Mouse (Mus musculus) liver, embryonic 18 days (tissue): ENCODE measurements around the gene Gm3317. TPM values are rescaled to one million over a fixed set of nuclear protein-coding genes. Genes with fewer than 3 reads are reported as not detected.

ENCODE experiments used
- polyA plus RNA-seq: library from polyadenylated mRNA; depleted of rRNA; stranded (reverse); fragments of >200 nt; gene quantifications from 2 replicates; pipeline ENCODE4 v1.2.3, GENCODE M21; 2012; rRNA removed

Gene Gm3317
- not detected in 2 replicates for polyA plus RNA-seq

DNA sequence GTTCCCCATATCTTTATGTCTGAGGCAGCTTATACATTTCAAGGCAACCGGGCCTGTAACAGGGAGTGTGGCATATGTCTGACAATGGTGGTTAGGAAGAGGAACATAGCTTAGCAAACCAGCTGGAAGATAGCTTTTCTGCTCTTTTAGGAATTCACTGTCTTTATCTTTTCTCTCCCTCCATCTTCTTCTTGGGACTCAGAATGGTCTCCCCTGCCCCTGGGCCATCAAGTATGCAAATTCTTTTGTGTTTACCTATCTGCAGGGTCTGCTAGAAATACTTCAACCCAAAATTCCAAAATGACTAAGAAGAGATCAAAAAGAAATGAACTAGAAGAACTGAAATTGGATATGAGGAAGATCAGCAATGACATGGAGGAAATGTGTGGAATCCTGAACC is at the start of gene Gm3317:
Gene Gm3317 (plus strand): TSS at position 301 of the 400 bp plus-strand sequence.

DNA sequence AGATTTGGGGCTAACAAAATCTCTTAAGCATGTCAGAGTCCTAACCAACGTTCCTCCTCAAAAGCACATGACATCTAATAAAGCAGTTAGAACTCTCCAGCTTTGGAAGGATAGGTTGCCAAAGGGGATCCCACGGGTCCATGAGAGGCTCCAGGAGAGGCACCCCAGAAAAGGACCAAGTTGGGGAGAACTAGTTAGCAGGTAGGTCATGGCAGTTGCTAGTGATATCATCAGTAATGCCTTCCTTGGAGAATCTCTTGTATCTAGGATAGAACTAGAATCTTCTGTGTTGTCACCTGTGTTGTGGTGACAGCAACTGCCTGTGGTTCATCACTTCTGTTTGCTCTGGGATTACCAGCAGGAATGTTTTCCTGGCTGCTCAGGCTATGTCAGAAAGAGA is 33.1 kb upstream of the Gm3317 start, which contains the start of gene Gm8279:
Gene Gm8279 (plus strand): TSS at position 301 of the 400 bp plus-strand sequence.

DNA sequence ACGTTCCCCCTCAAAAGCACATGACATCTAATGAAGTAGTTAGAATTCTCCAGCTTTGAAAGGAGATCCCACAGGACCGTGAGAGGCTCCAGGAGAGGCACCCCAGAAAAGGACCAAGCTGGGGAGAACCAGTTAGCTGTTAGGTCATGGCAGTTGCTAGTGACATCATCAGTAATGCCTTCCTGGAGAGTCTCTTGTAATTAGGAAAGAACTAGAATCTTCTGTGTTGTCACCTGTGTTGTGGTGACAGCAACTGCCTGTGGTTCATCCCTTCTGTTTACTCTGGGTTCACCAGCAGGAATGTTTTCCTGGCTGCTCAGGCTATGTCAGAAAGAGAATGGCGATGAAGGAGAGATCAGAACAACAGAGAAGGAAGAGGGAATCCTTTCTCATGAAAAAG is 21.2 kb downstream of the Gm3317 start, which contains the start of gene Gm8271:
Gene Gm8271 (plus strand): TSS at position 301 of the 400 bp plus-strand sequence.

Other genes starting within 250 kb of the Gm3317 start
- gene Gm8297, start 180.6 kb upstream of the Gm3317 start, polyA plus RNA-seq, result not detected in 2 replicates
- gene Gm3298, start 148.6 kb upstream of the Gm3317 start, polyA plus RNA-seq, result not detected in 2 replicates
- not detected in 2 replicates for gene 4930555G01Rik, start 113.9 kb upstream of the Gm3317 start, polyA plus RNA-seq
- not detected in 2 replicates for gene Gm8281, start 93.5 kb upstream of the Gm3317 start, polyA plus RNA-seq
- gene Gm8279, start 33.0 kb upstream of the Gm3317 start, polyA plus RNA-seq, result not detected in 2 replicates
- not detected in 2 replicates for gene Gm8271, start 21.3 kb downstream of the Gm3317 start, polyA plus RNA-seq
- not detected in 2 replicates for gene Gm3526, start 96.0 kb downstream of the Gm3317 start, polyA plus RNA-seq
- not detected in 2 replicates for gene Gm3542, start 170.4 kb downstream of the Gm3317 start, polyA plus RNA-seq
- gene Gm3500, start 224.5 kb downstream of the Gm3317 start, polyA plus RNA-seq, result 0.02 TPM in 1 of 2 replicates, not detected in the other